Mouse (Mus musculus) bone marrow macrophage, adult 2 months (primary cell): ENCODE measurements around the gene Ift52.

Source experiments
- CTCF ChIP-seq: IDR thresholded peaks from 2 replicates; pipeline ENCODE4 v1.5.1; 2012; ENCODE audit warnings: low read depth, mild to moderate bottlenecking, low read length, moderate library complexity
- POLR2A ChIP-seq: IDR thresholded peaks from 2 replicates; pipeline ENCODE4 v1.6.1; 2012; ENCODE audit warnings: mild to moderate bottlenecking, low read depth, low read length, borderline replicate concordance

GRCm38 (mm10) chr2:163089475-163090123, 72.4 kb downstream of the Ift52 start:
- peak; percentile 19; the same call in 1 of the 2 replicates for TF ChIP-seq CTCF
- TF ChIP-seq POLR2A: no peak
